In genomic region chr11:117968016-117968671, GRCm38 (mm10) we compare ENCODE assay signal across 7 mouse cellular contexts. TPM values are rescaled to one million over a fixed set of nuclear protein-coding genes. Genes with fewer than 3 reads are reported as not detected.
DNase-seq lines count a peak whose midpoint lies in the region; ATAC-seq and TF ChIP-seq lines count a peak whose summit lies in the region.

No protein-coding gene starts in this region.

- no peaks in the 10 kb centered on the region for H3K27me3 ChIP-seq in lung, embryonic 15.5 days
- H3K27me3 ChIP-seq in forebrain, postnatal 0 days (ENCODE audit: insufficient read depth, low read length), result no peaks in the 10 kb centered on the region
- H3K27me3 ChIP-seq in limb, embryonic 10.5 days (ENCODE audit: low read depth, poor library complexity, severe bottlenecking), result peaks cover 61% of the 10 kb centered on the region
- H3K27me3 ChIP-seq in midbrain, postnatal 0 days (ENCODE audit: insufficient read depth, low read length), result peaks cover 7% of the 10 kb centered on the region

- H3K9me3 ChIP-seq in lung, embryonic 15.5 days, result no peaks in the 10 kb centered on the region
- H3K9me3 ChIP-seq in forebrain, postnatal 0 days (ENCODE audit: low read length), result no peaks in the 10 kb centered on the region
- H3K9me3 ChIP-seq in limb, embryonic 10.5 days (replicated peaks), result no peaks in the 10 kb centered on the region
- no peaks in the 10 kb centered on the region for H3K9me3 ChIP-seq in midbrain, postnatal 0 days (ENCODE audit: low read length)

- peak overlapping the region; percentile 63 for H3K4me3 ChIP-seq in lung, embryonic 15.5 days
- peak overlapping the region; percentile 76 for H3K4me3 ChIP-seq in brown adipose tissue, adult 24 weeks (ENCODE audit: insufficient read depth, low read depth, low read length)
- H3K4me3 ChIP-seq in forebrain, postnatal 0 days (ENCODE audit: low read depth, low read length), result peak overlapping the region; percentile 62
- peak overlapping the region; percentile 72 for H3K4me3 ChIP-seq in limb, embryonic 10.5 days
- peak overlapping the region; percentile 51 for H3K4me3 ChIP-seq in midbrain, postnatal 0 days (ENCODE audit: low read depth, low read length)

- TF ChIP-seq CTCF in forebrain, postnatal 0 days (IDR thresholded peaks at IDR 0.05; ENCODE audit: low read depth), result no peak
- no peak for TF ChIP-seq CTCF in midbrain, postnatal 0 days (IDR thresholded peaks at IDR 0.05)

- peak overlapping the region; percentile 96 for H3K27ac ChIP-seq in lung, embryonic 15.5 days
- H3K27ac ChIP-seq in brown adipose tissue, adult 24 weeks (replicated peaks; ENCODE audit: low read depth, low read length), result peak overlapping the region; percentile 81
- peak overlapping the region; percentile 72 for H3K27ac ChIP-seq in forebrain, postnatal 0 days (ENCODE audit: low read depth, low read length)
- peak overlapping the region; percentile 95 for H3K27ac ChIP-seq in limb, embryonic 10.5 days
- H3K27ac ChIP-seq in midbrain, postnatal 0 days (ENCODE audit: low read depth, low read length), result 0 out of 2 replicates have a peak overlapping the region, but pooled peaks have one; percentile 39

- ATAC-seq in lung, embryonic 15.5 days (ENCODE audit: borderline replicate concordance, extremely low read depth, low FRiP score, low TSS enrichment), result no peak
- ATAC-seq in forebrain, postnatal 0 days, result no peak
- ATAC-seq in midbrain, postnatal 0 days (ENCODE audit: low FRiP score), result no peak

- peak overlapping the region; percentile 80 for H3K9ac ChIP-seq in lung, embryonic 15.5 days
- peak overlapping the region; percentile 76 for H3K9ac ChIP-seq in forebrain, postnatal 0 days
- peak overlapping the region; percentile 52 for H3K9ac ChIP-seq in midbrain, postnatal 0 days (replicated peaks; ENCODE audit: low read length, poor library complexity, severe bottlenecking)

- no peak for DNase-seq in lung, postnatal 25 days (ENCODE audit: low spot score)
- DNase-seq in forebrain, postnatal 0 days, result peak; percentile 55
- peak; percentile 72 for DNase-seq in limb, embryonic 10.5 days (ENCODE audit: low spot score)
- DNase-seq in midbrain, postnatal 0 days (ENCODE audit: low spot score), result no peak
- DNase-seq in urinary bladder, postnatal 14 days (ENCODE audit: low spot score), result no peak

- WGBS in lung, embryonic 15.5 days, result under 1% methylated on average over 64 of the region's 64 CpGs
- WGBS in forebrain, postnatal 0 days, result 5% methylated on average over 63 of the region's 64 CpGs
- WGBS in limb, embryonic 10.5 days, result under 1% methylated on average over 64 of the region's 64 CpGs
- WGBS in midbrain, postnatal 0 days, result under 1% methylated on average over 50 of the region's 64 CpGs

- H3K36me3 ChIP-seq in lung, embryonic 15.5 days, result 0 out of 2 replicates have a peak, but pooled peaks cover 6% of the 10 kb centered on the region
- no peaks in the 10 kb centered on the region for H3K36me3 ChIP-seq in forebrain, postnatal 0 days (ENCODE audit: insufficient read depth)
- H3K36me3 ChIP-seq in limb, embryonic 10.5 days, result peaks cover 18% of the 10 kb centered on the region
- H3K36me3 ChIP-seq in midbrain, postnatal 0 days (ENCODE audit: insufficient read depth, low read length), result no peaks in the 10 kb centered on the region

- peaks cover 59% of the 10 kb centered on the region for H3K4me1 ChIP-seq in lung, embryonic 15.5 days
- peaks cover 10% of the 10 kb centered on the region for H3K4me1 ChIP-seq in brown adipose tissue, adult 24 weeks (ENCODE audit: control insufficient read depth, insufficient read depth, insufficient read length, low read length)
- peaks cover 19% of the 10 kb centered on the region for H3K4me1 ChIP-seq in forebrain, postnatal 0 days (ENCODE audit: insufficient read depth)
- peaks cover 73% of the 10 kb centered on the region for H3K4me1 ChIP-seq in limb, embryonic 10.5 days
- H3K4me1 ChIP-seq in midbrain, postnatal 0 days (ENCODE audit: insufficient read depth, low read length), result peaks cover 4% of the 10 kb centered on the region; the same call in 1 of the 2 replicates

- peak overlapping the region; percentile 95 for H3K4me2 ChIP-seq in lung, embryonic 15.5 days
- H3K4me2 ChIP-seq in forebrain, postnatal 0 days (ENCODE audit: low read depth), result peak overlapping the region; percentile 95
- peak overlapping the region; percentile 90 for H3K4me2 ChIP-seq in midbrain, postnatal 0 days (ENCODE audit: low read depth, low read length, poor library complexity, severe bottlenecking)

RNA-seq across cellular contexts. Expression of gene Socs3, which starts 1.7 kb away (rescaled TPM):
- 12.7 and 13.5 TPM in 2 replicates for polyA plus RNA-seq in lung, embryonic 15.5 days (2015; fragmentation: Nextera tagmentation; extraction: Ambion mirVana)
- polyA plus RNA-seq in brown adipose tissue, adult 24 weeks (2012; ENCODE audit: insufficient read depth, insufficient read length, missing spikeins), result 2.5 and 6.6 TPM in 2 replicates
- total RNA-seq in forebrain, postnatal 0 days (2014; rRNA removed), result 7.8 and 11.0 TPM in 2 replicates
- 6.5 and 8.4 TPM in 2 replicates for polyA plus RNA-seq in forebrain, postnatal 0 days (2015; fragmentation: Nextera tagmentation; extraction: Ambion mirVana)
- polyA plus RNA-seq in limb, embryonic 10.5 days (2016; fragmentation: Nextera tagmentation; extraction: Ambion mirVana), result 11.2 and 13.2 TPM in 2 replicates
- total RNA-seq in midbrain, postnatal 0 days (2014; rRNA removed), result 7.3 and 8.5 TPM in 2 replicates
- 4.4 and 4.9 TPM in 2 replicates for polyA plus RNA-seq in midbrain, postnatal 0 days (2015; fragmentation: Nextera tagmentation; extraction: Ambion mirVana)

RNA-seq across cellular contexts. Expression of gene Pgs1, which starts 17.9 kb away (rescaled TPM):
- polyA plus RNA-seq in lung, embryonic 15.5 days (2015; fragmentation: Nextera tagmentation; extraction: Ambion mirVana), result 37.7 and 42.2 TPM in 2 replicates
- polyA plus RNA-seq in brown adipose tissue, adult 24 weeks (2012; ENCODE audit: insufficient read depth, insufficient read length, missing spikeins), result 13.1 and 15.3 TPM in 2 replicates
- 55.7 and 63.0 TPM in 2 replicates for total RNA-seq in forebrain, postnatal 0 days (2014; rRNA removed)
- polyA plus RNA-seq in forebrain, postnatal 0 days (2015; fragmentation: Nextera tagmentation; extraction: Ambion mirVana), result 47.7 and 54.4 TPM in 2 replicates
- 47.1 and 47.4 TPM in 2 replicates for polyA plus RNA-seq in limb, embryonic 10.5 days (2016; fragmentation: Nextera tagmentation; extraction: Ambion mirVana)
- total RNA-seq in midbrain, postnatal 0 days (2014; rRNA removed), result 62.0 and 72.2 TPM in 2 replicates
- 55.0 and 61.8 TPM in 2 replicates for polyA plus RNA-seq in midbrain, postnatal 0 days (2015; fragmentation: Nextera tagmentation; extraction: Ambion mirVana)

Comparison
In these comparisons a context has a peak if more than half of its experiments do, and no peak if none do; other contexts are left out.
1. H3K27ac ChIP-seq: peak in every context shown above with its lines; median percentile 96 in lung, embryonic 15.5 days; 95 in limb, embryonic 10.5 days; 81 in brown adipose tissue, adult 24 weeks; 72 in forebrain, postnatal 0 days; 39 in midbrain, postnatal 0 days.
2. DNase-seq: peak in forebrain, postnatal 0 days (single experiment) and limb, embryonic 10.5 days (single experiment); none in lung, postnatal 25 days (single experiment), midbrain, postnatal 0 days (single experiment) and urinary bladder, postnatal 14 days (single experiment).
3. Peak in every context shown above with its lines, with median percentiles within 50 percentile points of each other: H3K4me2 ChIP-seq, H3K4me3 ChIP-seq and H3K9ac ChIP-seq.